Mouse (Mus musculus): Measurements from ENCODE around the gene Dscam.

- no peak for TF ChIP-seq CTCF (IDR thresholded peaks at IDR 0.05; ENCODE audit: control insufficient read depth, insufficient read depth, low read length)
- no peak for TF ChIP-seq POLR2A (IDR thresholded peaks at IDR 0.05; ENCODE audit: borderline replicate concordance, control insufficient read depth, low read depth, low read length)
These were observed 2.5 kb downstream of the Dscam start for GRCm38 (mm10) chr16:97168030-97168429.
